Mouse (Mus musculus): ENCODE data around the gene Itih4. TPM values are rescaled to one million over a fixed set of nuclear protein-coding genes. Genes with fewer than 3 reads are reported as not detected.

Gene Itih4
- polyA plus RNA-seq, 1 experiment from 2014 or later: 305 TPM

DNA sequence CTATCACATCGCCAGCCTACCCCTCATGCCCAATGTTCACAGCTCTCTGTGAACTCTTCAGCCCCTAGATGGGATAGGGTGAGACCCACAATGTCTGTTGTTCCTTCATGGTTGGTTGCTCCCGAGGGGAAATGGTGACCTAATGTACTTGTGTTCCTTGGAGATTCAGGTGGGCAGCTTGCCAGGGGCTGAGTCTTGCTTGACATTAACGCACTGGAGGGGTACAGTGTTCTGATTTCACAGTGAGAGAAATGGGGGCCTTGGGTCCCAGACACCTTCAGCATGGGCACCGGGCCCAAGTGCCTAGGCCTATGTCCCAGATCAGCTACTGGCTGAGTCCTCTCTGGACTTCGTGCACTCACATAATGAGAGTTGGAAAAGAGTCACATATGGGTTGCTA lies 27.1 kb downstream of the Itih4 start:
- no peak for ATAC-seq (ENCODE audit: low read depth)
- Histone ChIP-seq H3K4me1 (ENCODE audit: control insufficient read depth, low read depth, low read length) (no peaks in the 10 kb centered on the region; the same call in 1 of the 2 replicates), H3K9me3 (replicated peaks; ENCODE audit: control insufficient read depth, low read length) (no peaks in the 10 kb centered on the region), H3K9ac (ENCODE audit: low read depth, low read length) (no peak overlapping the region), H3K27me3 (ENCODE audit: control insufficient read depth, insufficient read depth, low read depth, low read length) (no peaks in the 10 kb centered on the region), H3K27ac (ENCODE audit: low read length) (no peak overlapping the region), H3K4me2 (ENCODE audit: low read depth, low read length) (no peak overlapping the region), H3K4me3 (ENCODE audit: low read depth, low read length) (no peak overlapping the region), H3K36me3 (ENCODE audit: control insufficient read depth, insufficient read depth) (no peaks in the 10 kb centered on the region)
- WGBS (ENCODE audit: insufficient replicate concordance): 60% methylated on average over 5 of the region's 5 CpGs

DNA sequence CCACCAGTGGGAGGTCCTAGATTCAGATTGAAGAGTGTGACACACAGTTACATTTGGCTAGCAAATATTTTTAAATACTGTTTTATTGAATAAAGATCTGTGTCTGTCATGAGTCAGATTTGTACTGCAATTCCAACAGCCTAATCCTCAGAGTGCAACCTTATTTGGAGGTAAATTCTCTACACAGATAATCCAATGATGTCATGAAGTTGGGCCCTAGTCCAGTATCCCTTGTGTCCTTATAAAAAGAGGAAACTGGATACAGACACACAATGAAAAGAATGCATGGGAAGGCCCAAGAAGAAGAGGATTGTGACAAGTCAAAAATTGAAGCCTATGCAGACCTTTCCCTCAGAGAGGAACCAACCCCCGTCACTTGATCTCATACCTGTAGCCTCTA lies 30.2 kb downstream of the Itih4 start:
- ATAC-seq (ENCODE audit: low read depth): no peak
- Histone ChIP-seq H3K4me3 (ENCODE audit: low read depth, low read length) (no peak overlapping the region), H3K27ac (ENCODE audit: low read length) (no peak overlapping the region), H3K4me2 (ENCODE audit: low read depth, low read length) (no peak overlapping the region), H3K27me3 (ENCODE audit: control insufficient read depth, insufficient read depth, low read depth, low read length) (no peaks in the 10 kb centered on the region), H3K4me1 (ENCODE audit: control insufficient read depth, low read depth, low read length) (no peaks in the 10 kb centered on the region), H3K36me3 (ENCODE audit: control insufficient read depth, insufficient read depth) (no peaks in the 10 kb centered on the region), H3K9me3 (replicated peaks; ENCODE audit: control insufficient read depth, low read length) (no peaks in the 10 kb centered on the region), H3K9ac (ENCODE audit: low read depth, low read length) (no peak overlapping the region)
- WGBS (ENCODE audit: insufficient replicate concordance): 67% methylated on average over 1 of the region's 1 CpGs

DNA sequence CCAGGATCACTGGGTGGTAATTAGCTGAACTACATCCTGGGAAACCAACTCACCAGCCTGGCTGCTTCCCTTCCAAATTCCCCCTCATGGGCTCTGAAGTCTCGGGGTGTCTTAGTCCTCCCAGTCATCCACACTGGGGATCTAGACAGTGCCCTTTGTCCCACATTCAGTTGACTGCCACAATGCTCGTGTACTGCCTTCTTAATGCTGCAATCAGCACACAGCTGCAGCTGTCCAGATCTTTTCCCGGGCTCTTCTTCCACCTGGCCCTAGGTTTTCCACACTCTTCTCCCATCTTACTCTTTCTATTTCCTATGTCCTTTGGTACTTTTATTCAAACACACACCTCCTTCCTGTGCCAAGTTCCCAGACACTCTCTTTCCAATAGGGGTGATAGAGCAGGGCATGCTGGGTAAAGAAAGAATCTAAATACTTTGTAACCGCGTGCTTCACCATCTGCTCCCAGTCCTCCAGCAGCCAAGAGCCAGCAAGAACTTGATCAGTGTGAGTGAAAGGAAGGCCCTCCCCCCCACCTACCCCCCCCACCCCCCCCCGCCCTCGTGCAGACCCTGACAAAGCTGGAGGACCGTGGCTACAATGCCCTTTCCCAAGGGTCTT lies 35.9 kb downstream of the Itih4 start:
- Histone ChIP-seq H3K36me3 (ENCODE audit: control insufficient read depth, insufficient read depth) (no peaks in the 10 kb centered on the region), H3K9me3 (replicated peaks; ENCODE audit: control insufficient read depth, low read length) (no peaks in the 10 kb centered on the region), H3K4me1 (ENCODE audit: control insufficient read depth, low read depth, low read length) (no peaks in the 10 kb centered on the region), H3K27me3 (ENCODE audit: control insufficient read depth, insufficient read depth, low read depth, low read length) (no peaks in the 10 kb centered on the region), H3K9ac (ENCODE audit: low read depth, low read length) (peak overlapping the region; percentile 30; the same call in 1 of the 2 replicates), H3K27ac (ENCODE audit: low read length) (peak overlapping the region; percentile 17; the same call in 1 of the 2 replicates), H3K4me3 (ENCODE audit: low read depth, low read length) (peak overlapping the region; percentile 44), H3K4me2 (ENCODE audit: low read depth, low read length) (peak overlapping the region; percentile 40)
- 54% methylated on average over 8 of the region's 8 CpGs for WGBS (ENCODE audit: insufficient replicate concordance)
- no peak; the same call in 1 of the 2 replicates for ATAC-seq (ENCODE audit: low read depth)

DNA sequence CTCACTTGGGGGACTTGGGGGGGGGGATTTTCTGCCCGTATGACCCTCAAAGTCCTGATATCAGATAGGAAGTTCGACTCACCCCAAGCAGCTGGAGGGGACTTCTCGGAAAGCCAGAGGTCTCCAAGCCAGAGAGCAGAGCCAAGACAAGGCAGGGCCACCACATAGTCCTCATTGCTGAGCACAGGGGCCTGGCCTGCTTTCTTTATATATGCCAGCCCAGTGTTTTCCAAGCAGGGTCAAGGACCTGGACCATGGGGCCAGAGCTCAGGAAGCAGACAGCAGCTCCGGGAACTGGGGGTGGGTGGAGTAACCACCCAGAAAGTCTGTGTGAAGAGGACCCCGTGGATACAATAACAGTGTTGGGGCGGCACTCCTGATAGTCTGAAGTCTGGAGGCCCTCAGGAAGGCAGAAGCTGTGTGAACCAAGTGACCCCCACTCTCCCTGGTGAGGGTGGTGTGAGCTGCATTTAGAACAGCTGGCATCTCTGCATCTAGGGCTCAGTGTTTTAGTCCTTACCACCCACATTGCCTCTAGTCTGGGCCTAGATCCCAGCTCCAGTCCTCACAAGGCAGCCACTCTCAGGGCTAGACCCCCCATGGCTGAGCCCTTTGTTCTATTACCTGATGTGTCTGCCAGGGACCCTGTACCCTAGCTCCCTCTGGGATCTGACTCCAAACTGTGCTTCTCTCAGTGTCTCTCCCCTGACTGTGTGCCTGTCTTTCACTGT lies 37.3 kb downstream of the Itih4 start, which contains the start of gene Itih3:
Gene Itih3, minus strand, starts transcription at position 386 of the 731 bp plus-strand sequence.
- no peaks in the 10 kb centered on the region for H3K36me3 ChIP-seq (ENCODE audit: control insufficient read depth, insufficient read depth)
- H3K4me2 ChIP-seq (ENCODE audit: low read depth, low read length): peak within 1 kb of the TSS; percentile 40
- no peaks in the 10 kb centered on the region for H3K27me3 ChIP-seq (ENCODE audit: control insufficient read depth, insufficient read depth, low read depth, low read length)
- H3K4me1 ChIP-seq (ENCODE audit: control insufficient read depth, low read depth, low read length): no peaks in the 10 kb centered on the region
- H3K4me3 ChIP-seq (ENCODE audit: low read depth, low read length): peak within 1 kb of the TSS; percentile 44
- H3K9ac ChIP-seq (ENCODE audit: low read depth, low read length): peak within 1 kb of the TSS; percentile 35
- H3K9me3 ChIP-seq (replicated peaks; ENCODE audit: control insufficient read depth, low read length): no peaks in the 10 kb centered on the region
- H3K27ac ChIP-seq (ENCODE audit: low read length): peak within 1 kb of the TSS; percentile 68
- WGBS (ENCODE audit: insufficient replicate concordance): 43% methylated on average over 6 of the region's 6 CpGs
- peak; percentile 87 for ATAC-seq (ENCODE audit: low read depth)

DNA sequence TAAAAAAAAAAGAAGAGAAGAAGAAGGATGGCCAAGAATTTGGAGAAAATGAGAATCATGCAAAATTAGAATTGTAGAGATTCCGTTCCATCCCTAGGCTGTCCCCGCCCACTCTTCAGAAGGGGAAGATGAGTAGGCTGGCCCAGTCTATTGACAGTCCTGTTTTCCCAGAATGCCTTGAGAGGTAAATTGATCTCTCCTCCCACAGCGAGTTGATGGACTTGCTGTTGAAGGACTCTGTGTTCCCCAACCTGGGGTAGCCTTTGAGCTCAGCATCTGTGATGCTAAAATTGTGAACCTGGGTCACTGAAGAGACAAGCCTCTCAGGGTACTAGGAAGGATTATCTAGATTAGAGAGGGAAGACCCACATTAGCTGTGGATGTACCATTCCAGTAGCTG lies 39.2 kb downstream of the Itih4 start:
- Histone ChIP-seq H3K27ac (ENCODE audit: low read length) (no peak overlapping the region), H3K27me3 (ENCODE audit: control insufficient read depth, insufficient read depth, low read depth, low read length) (no peaks in the 10 kb centered on the region), H3K4me1 (ENCODE audit: control insufficient read depth, low read depth, low read length) (no peaks in the 10 kb centered on the region), H3K9ac (ENCODE audit: low read depth, low read length) (no peak overlapping the region), H3K36me3 (ENCODE audit: control insufficient read depth, insufficient read depth) (no peaks in the 10 kb centered on the region), H3K9me3 (replicated peaks; ENCODE audit: control insufficient read depth, low read length) (no peaks in the 10 kb centered on the region), H3K4me3 (ENCODE audit: low read depth, low read length) (no peak overlapping the region), H3K4me2 (ENCODE audit: low read depth, low read length) (no peak overlapping the region)
- ATAC-seq (ENCODE audit: low read depth): no peak
- WGBS (ENCODE audit: insufficient replicate concordance): 72% methylated on average over 3 of the region's 3 CpGs

DNA sequence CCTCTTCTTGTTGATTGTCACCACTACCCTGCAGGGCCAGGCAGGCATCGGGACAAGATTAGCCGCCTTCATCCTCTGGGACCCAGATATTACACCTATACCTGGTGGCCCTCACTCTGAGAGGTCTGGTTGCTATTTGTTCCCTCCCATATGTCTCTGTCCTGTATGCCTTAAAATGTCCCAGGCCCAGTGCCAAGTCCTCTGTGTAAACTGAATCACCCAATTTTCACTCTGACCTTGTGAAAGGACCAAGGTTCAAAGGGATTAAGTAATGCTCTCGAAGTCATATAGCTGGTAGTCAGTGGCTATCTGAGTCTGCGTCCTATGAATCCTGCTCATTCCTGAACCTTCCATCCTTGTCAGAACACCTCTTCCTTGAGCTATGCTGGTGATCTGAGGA lies 44.1 kb downstream of the Itih4 start:
- peak overlapping the region; percentile 3; the same call in 1 of the 2 replicates for H3K27ac ChIP-seq (ENCODE audit: low read length)
- WGBS (ENCODE audit: insufficient replicate concordance): 74% methylated on average over 4 of the region's 4 CpGs

DNA sequence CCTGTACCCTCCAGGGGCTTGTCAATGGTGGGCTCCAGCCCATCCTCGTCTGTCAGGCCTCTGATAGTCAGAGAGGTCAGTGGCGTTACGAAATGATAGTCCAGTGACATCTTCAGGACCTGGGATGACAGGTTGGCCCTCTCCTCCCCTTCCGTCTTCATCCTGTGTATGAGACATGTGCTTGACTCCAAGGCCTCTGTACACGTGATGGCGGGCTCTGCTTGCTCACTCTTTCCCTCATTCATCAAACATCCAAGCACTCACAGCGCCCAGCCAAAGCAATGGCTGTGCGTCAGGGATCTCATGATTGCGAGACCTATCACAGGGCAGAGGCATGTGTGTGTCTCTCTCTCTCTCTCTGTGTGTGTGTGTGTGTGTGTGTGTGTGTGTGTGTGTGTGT lies 47.1 kb downstream of the Itih4 start:
- no peak overlapping the region for H3K27ac ChIP-seq (ENCODE audit: low read length)
- ATAC-seq (ENCODE audit: low read depth): no peak
- no peak overlapping the region for H3K4me2 ChIP-seq (ENCODE audit: low read depth, low read length)
- H3K36me3 ChIP-seq (ENCODE audit: control insufficient read depth, insufficient read depth): no peaks in the 10 kb centered on the region
- no peaks in the 10 kb centered on the region for H3K9me3 ChIP-seq (replicated peaks; ENCODE audit: control insufficient read depth, low read length)
- H3K27me3 ChIP-seq (ENCODE audit: control insufficient read depth, insufficient read depth, low read depth, low read length): no peaks in the 10 kb centered on the region
- 71% methylated on average over 9 of the region's 9 CpGs for WGBS (ENCODE audit: insufficient replicate concordance)
- H3K4me3 ChIP-seq (ENCODE audit: low read depth, low read length): no peak overlapping the region
- H3K4me1 ChIP-seq (ENCODE audit: control insufficient read depth, low read depth, low read length): no peaks in the 10 kb centered on the region
- H3K9ac ChIP-seq (ENCODE audit: low read depth, low read length): no peak overlapping the region

More for the DNA sequence above, 44.1 kb downstream of the Itih4 start:
- Histone ChIP-seq H3K9ac (ENCODE audit: low read depth, low read length) (no peak overlapping the region), H3K4me1 (ENCODE audit: control insufficient read depth, low read depth, low read length) (no peaks in the 10 kb centered on the region), H3K36me3 (ENCODE audit: control insufficient read depth, insufficient read depth) (no peaks in the 10 kb centered on the region), H3K4me2 (ENCODE audit: low read depth, low read length) (no peak overlapping the region), H3K4me3 (ENCODE audit: low read depth, low read length) (no peak overlapping the region), H3K9me3 (replicated peaks; ENCODE audit: control insufficient read depth, low read length) (no peaks in the 10 kb centered on the region), H3K27me3 (ENCODE audit: control insufficient read depth, insufficient read depth, low read depth, low read length) (no peaks in the 10 kb centered on the region)
- ATAC-seq (ENCODE audit: low read depth): peak; percentile 80

DNA sequence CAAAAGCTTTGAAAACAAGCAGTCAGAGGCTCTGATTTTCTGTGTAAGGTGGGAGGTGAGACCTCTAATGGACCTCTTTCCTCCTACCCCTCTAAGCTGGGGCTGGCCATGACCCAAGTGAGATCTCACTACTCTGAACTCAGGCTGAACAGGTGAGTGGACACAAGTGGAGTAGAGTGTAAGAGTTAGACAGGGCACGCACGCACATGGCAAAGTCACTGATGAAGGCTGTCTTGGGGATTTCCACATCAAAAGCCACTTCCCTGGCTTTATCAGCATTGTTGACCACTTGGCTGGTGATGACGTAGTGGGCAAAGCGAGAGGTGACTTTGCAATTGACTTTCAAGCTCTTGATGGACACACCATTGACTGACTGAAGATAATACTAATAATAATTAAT lies 56.0 kb downstream of the Itih4 start:
- Histone ChIP-seq H3K36me3 (ENCODE audit: control insufficient read depth, insufficient read depth) (no peaks in the 10 kb centered on the region), H3K4me1 (ENCODE audit: control insufficient read depth, low read depth, low read length) (peaks cover 6% of the 10 kb centered on the region; the same call in 1 of the 2 replicates), H3K9me3 (replicated peaks; ENCODE audit: control insufficient read depth, low read length) (no peaks in the 10 kb centered on the region), H3K27me3 (ENCODE audit: control insufficient read depth, insufficient read depth, low read depth, low read length) (no peaks in the 10 kb centered on the region), H3K4me3 (ENCODE audit: low read depth, low read length) (no peak overlapping the region), H3K27ac (ENCODE audit: low read length) (no peak overlapping the region), H3K4me2 (ENCODE audit: low read depth, low read length) (peak overlapping the region; percentile 19), H3K9ac (ENCODE audit: low read depth, low read length) (no peak overlapping the region)
- no peak for ATAC-seq (ENCODE audit: low read depth)
- WGBS (ENCODE audit: insufficient replicate concordance): 62% methylated on average over 4 of the region's 4 CpGs

DNA sequence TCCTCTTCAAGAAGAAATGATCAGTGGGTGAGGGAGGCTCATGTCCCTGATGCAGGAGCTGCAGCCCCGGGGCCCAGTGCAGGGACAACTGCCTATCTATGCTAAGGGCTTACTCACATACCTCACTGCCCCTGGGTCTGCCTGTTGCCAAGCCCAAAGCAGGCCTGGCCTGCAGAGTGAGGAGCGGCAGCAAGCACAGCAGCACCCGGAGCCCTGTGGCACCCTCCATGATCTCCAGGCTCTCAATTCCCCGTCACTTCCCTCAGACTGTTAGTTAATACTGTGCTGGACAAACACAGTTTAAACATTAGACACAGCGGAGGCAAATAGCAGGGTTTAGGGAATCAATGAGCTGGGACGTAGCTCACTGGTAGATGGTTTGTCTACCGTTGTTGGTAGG lies 56.8 kb downstream of the Itih4 start, which contains the start of gene Itih1:
Gene Itih1, minus strand, starts transcription at position 252 of the 400 bp plus-strand sequence.
- peak within 1 kb of the TSS; percentile 48 for H3K4me2 ChIP-seq (ENCODE audit: low read depth, low read length)
- no peaks in the 10 kb centered on the region for H3K36me3 ChIP-seq (ENCODE audit: control insufficient read depth, insufficient read depth)
- whole genome bisulfite sequencing (ENCODE audit: insufficient replicate concordance): 75% methylated on average over 7 of the region's 7 CpGs
- no peaks in the 10 kb centered on the region for H3K9me3 ChIP-seq (replicated peaks; ENCODE audit: control insufficient read depth, low read length)
- peak; percentile 59 for ATAC-seq (ENCODE audit: low read depth)
- H3K27me3 ChIP-seq (ENCODE audit: control insufficient read depth, insufficient read depth, low read depth, low read length): no peaks in the 10 kb centered on the region
- peak within 1 kb of the TSS; percentile 88 for H3K27ac ChIP-seq (ENCODE audit: low read length)
- peaks cover 6% of the 10 kb centered on the region; the same call in 1 of the 2 replicates for H3K4me1 ChIP-seq (ENCODE audit: control insufficient read depth, low read depth, low read length)
- H3K9ac ChIP-seq (ENCODE audit: low read depth, low read length): peak within 1 kb of the TSS; percentile 25
- H3K4me3 ChIP-seq (ENCODE audit: low read depth, low read length): peak within 1 kb of the TSS; percentile 18

Measured in liver, embryonic 16.5 days (tissue).